Mouse (Mus musculus) forebrain, embryonic 10.5 days (tissue): ENCODE data around the gene Il17rb. TPM values are rescaled to one million over a fixed set of nuclear protein-coding genes. Genes with fewer than 3 reads are reported as not detected.

ENCODE experiments used
- DNase-seq: peaks from one replicate; pipeline ENCODE4 v3.0.0-alpha.2; 2017; ENCODE audit warnings: low spot score; ENCODE audit errors: extremely low spot score
- H3K27ac ChIP-seq: fragments of 300-500 bp; sonication (generic); 2 replicates; pipeline ENCODE4 v1.5.1; 2016; ENCODE audit warnings: mild to moderate bottlenecking
- H3K27me3 ChIP-seq: fragments of 300-500 bp; sonication (generic); 2 replicates; pipeline ENCODE4 v1.6.1; 2016; ENCODE audit warnings: mild to moderate bottlenecking; ENCODE audit not compliant: poor library complexity, severe bottlenecking
- H3K36me3 ChIP-seq: fragments of 300-500 bp; sonication (generic); replicated peaks from 2 replicates; pipeline ENCODE4 v1.6.1; 2016; ENCODE audit warnings: mild to moderate bottlenecking, moderate library complexity
- H3K4me1 ChIP-seq: fragments of 300-500 bp; sonication (generic); 2 replicates; pipeline ENCODE4 v1.6.1; 2016
- H3K4me3 ChIP-seq: fragments of 300-500 bp; sonication (generic); 2 replicates; pipeline ENCODE4 v1.5.1; 2016; ENCODE audit warnings: mild to moderate bottlenecking, moderate library complexity
- H3K9me3 ChIP-seq: fragments of 300-500 bp; sonication (generic); 2 replicates; pipeline ENCODE4 v1.6.1; 2016; ENCODE audit warnings: mild to moderate bottlenecking, moderate library complexity
- WGBS: fragments of 180-500 bp; shearing (Covaris S2); methylation state at CpG from one replicate; pipeline ENCODE4 v1.1.7; 2016; 5-methylcytosine and 5-hydroxymethylcytosine counted together
- microRNA-seq: library from miRNA; unstranded; fragments of <30 nt; microRNA quantifications from one replicate; pipeline ENCODE4, GENCODE M21; 2017
- polyA plus RNA-seq: library from polyadenylated mRNA; unstranded; fragments of >200 nt; fragmentation: Nextera tagmentation; extraction: Ambion mirVana; gene quantifications from 2 replicates; pipeline ENCODE4 v1.2.1, GENCODE M21; 2016

The Il17rb gene
- polyA plus RNA-seq, 1 experiment from 2014 or later = 0.76 TPM

DNA sequence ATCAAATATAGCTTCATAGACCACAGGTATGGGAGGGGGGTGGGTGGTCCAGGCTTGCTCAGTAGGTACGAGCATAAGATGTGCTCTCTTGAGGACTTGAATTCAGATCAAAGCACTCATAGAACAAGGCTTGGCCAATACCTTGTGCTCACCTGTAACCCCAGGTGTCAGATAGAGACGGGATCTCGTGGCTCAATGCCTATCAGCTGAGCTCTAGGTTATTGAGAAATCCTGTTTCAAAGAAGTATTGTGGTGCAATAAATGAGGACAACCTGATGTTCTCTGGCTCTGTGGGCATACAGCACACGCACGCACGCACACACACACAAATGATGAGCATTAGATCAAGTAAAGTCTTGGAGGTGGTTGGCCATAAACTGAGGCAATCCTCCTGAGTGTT lies 31.8 kb downstream of the Il17rb start:
- no peak for DNase-seq
- Histone ChIP-seq H3K9me3 (peaks cover 12% of the 10 kb centered on the region; the same call in 1 of the 2 replicates), H3K36me3 (peaks cover 72% of the 10 kb centered on the region), H3K27ac (no peak overlapping the region), H3K4me1 (peaks cover 11% of the 10 kb centered on the region), H3K27me3 (no peaks in the 10 kb centered on the region), H3K4me3 (no peak overlapping the region)
- 90% methylated on average over 6 of the region's 6 CpGs for WGBS

DNA sequence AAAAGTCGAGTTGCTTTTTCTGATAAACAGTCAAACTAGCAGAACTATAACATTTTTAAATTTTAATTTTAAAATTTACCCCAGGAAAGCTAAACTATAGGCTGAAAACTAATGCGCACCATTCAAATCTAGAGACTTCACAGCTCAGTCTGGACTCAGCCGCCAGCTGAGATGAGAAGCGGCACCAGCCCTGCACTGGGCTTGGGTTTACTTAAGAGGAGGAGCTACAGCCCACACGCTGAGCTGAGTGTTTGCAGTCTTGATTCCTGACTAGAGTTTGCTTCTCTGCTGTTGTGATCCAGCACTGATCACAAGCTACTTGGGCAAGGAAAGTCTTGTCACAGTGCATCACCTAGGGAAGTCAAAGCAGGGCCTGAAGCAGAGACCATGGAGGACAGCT lies 36.7 kb downstream of the Il17rb start:
- WGBS = 92% methylated on average over 5 of the region's 5 CpGs

DNA sequence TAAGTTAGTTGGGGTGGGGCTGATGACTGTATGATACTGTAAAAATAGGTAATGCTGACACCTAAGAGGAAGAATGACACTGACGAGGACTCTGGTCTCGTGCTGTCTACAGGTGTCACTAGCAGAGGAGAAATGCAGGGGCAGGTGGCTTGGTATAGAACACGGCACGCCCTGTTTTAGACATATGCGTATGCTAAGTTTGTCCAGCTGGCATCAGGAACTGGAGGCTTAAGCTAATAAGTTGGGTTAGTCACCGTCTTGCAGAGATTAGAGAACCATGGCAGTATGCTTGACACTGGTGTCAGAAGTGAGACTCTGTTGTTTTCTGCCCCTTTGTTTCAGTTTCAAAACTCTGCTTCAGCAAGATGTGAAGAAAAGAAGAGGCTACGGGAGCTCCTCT lies 37.2 kb downstream of the Il17rb start:
- Histone ChIP-seq H3K4me3 (no peak overlapping the region), H3K36me3 (peaks cover 64% of the 10 kb centered on the region), H3K27me3 (no peaks in the 10 kb centered on the region), H3K27ac (no peak overlapping the region), H3K4me1 (peaks cover 22% of the 10 kb centered on the region), H3K9me3 (no peaks in the 10 kb centered on the region)
- WGBS = 93% methylated on average over 7 of the region's 7 CpGs
- no peak for DNase-seq

More for the DNA sequence above, 36.7 kb downstream of the Il17rb start:
- Histone ChIP-seq H3K36me3 (peaks cover 66% of the 10 kb centered on the region), H3K9me3 (no peaks in the 10 kb centered on the region), H3K27ac (no peak overlapping the region), H3K4me3 (no peak overlapping the region), H3K27me3 (no peaks in the 10 kb centered on the region), H3K4me1 (peaks cover 21% of the 10 kb centered on the region)
- no peak for DNase-seq

DNA sequence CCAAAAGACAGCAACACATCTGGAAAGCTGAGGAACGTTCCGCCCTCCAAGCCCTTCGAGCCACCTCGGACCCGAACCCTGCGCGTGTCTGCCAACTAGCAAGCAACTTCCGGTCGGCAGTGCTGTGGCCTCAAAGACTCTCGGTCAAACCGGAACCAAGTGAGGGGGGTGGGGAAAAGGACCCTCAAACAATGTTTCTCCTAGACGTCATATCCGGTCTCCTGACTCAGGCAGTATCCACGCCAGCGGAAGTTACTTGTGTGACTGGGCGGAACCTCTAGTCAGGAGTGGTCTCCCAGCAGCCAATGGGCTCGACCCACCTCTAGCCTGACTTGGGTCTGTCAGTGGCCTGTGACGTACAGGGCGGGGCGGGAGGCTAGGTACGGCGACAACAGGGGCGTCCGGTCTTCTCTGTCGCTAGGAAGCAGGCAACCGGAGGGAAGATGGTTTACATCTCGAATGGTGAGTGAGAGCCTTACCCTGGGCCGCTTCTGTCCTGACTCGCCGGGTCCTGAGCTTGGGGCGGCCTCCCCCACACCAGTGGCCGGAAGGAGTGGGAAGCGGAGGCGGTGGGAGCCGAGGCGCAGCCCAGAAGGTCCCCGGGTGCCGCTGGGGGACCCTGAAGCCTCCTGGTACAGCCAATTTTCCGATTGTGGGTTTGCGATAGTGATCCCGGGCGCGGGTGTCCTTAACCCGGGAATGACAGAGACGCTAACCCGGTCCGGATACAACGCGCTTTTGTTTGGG lies 40.4 kb downstream of the Il17rb start, which contains the start of gene Selenok:
Gene Selenok (plus strand): TSS at position 234 of the 747 bp plus-strand sequence.
- under 1% methylated on average over 49 of the region's 49 CpGs for WGBS

DNA sequence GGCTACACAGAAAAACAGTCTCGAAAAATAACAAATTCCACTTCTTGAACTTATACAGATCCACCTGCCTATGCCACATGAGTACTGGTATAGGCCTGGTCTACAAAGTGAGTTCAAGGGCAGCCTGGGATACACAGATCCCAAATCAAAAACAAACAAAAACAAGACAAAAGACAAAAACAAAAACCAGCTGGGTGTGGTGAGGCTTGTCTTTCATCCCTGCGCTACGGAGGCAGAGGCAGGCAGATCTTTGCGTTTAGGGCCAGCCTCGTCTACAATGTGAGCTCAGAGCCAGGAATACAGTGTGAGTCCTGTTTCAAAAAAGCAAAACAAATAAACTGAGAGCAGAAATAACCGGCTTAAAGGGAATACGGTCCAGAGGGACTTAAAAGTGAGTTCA lies 41.1 kb downstream of the Il17rb start:
- peaks cover 26% of the 10 kb centered on the region for H3K36me3 ChIP-seq
- DNase-seq = no peak
- H3K27me3 ChIP-seq = no peaks in the 10 kb centered on the region
- H3K4me1 ChIP-seq = peaks cover 22% of the 10 kb centered on the region
- H3K4me3 ChIP-seq = peak overlapping the region; percentile 72
- WGBS = 64% methylated on average over 7 of the region's 7 CpGs
- no peaks in the 10 kb centered on the region for H3K9me3 ChIP-seq
- H3K27ac ChIP-seq = peak overlapping the region; percentile 92

More for the DNA sequence above, 40.4 kb downstream of the Il17rb start, which contains the start of gene Selenok:
- DNase-seq = peak; percentile 97
- peaks cover 22% of the 10 kb centered on the region for H3K4me1 ChIP-seq
- peak within 1 kb of the TSS; percentile 92 for H3K27ac ChIP-seq
- H3K36me3 ChIP-seq = peaks cover 32% of the 10 kb centered on the region
- H3K9me3 ChIP-seq = no peaks in the 10 kb centered on the region
- H3K4me3 ChIP-seq = peak within 1 kb of the TSS; percentile 72
- H3K27me3 ChIP-seq = no peaks in the 10 kb centered on the region

DNA sequence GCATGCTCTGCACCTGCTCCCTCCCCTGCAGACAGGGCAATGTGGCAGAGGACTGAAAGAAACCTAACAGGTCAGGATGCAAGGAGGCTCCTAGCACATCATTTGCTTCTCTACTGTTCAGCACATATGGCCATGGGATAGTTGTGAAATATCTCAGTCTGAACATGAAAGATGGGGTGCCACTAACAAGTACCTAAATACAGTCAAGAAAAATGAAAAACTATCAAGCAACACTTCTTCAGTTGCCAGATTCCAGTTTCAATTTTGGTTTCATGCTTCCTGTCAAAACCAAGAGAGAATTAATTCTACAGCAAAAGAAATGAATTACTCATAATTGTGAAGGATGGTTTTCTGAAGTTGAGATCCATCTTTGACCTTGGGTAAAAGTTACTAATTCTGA lies 51.3 kb downstream of the Il17rb start:
- no peaks in the 10 kb centered on the region for H3K9me3 ChIP-seq
- no peaks in the 10 kb centered on the region for H3K27me3 ChIP-seq
- no peak for DNase-seq
- no peak overlapping the region for H3K27ac ChIP-seq
- H3K4me3 ChIP-seq = no peak overlapping the region
- H3K36me3 ChIP-seq = no peaks in the 10 kb centered on the region
- H3K4me1 ChIP-seq = no peaks in the 10 kb centered on the region

DNA sequence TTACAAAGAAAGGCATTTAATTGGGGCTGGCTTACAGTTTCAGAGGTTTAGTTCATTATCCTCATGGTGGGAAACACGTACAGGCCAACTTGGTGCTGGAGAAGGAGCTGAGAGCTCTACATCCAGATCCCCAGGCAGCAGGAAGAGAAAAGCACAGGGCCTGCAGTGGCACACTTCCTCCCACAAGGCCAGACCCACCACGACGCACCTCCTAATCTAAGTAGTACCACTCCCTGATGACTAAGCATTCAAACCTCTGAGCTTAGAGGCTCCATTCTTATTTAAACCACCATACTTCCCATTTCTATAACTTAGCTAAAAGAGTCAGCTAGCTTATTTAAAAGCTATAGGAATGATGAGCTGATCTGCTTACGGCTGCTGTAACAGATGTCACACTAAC lies 57.9 kb downstream of the Il17rb start:
- H3K27me3 ChIP-seq = no peaks in the 10 kb centered on the region
- H3K4me1 ChIP-seq = no peaks in the 10 kb centered on the region
- no peak for DNase-seq
- H3K9me3 ChIP-seq = no peaks in the 10 kb centered on the region; the same call in 1 of the 2 replicates
- 88% methylated on average over 4 of the region's 4 CpGs for WGBS
- H3K36me3 ChIP-seq = no peaks in the 10 kb centered on the region
- no peak overlapping the region for H3K4me3 ChIP-seq
- no peak overlapping the region for H3K27ac ChIP-seq

DNA sequence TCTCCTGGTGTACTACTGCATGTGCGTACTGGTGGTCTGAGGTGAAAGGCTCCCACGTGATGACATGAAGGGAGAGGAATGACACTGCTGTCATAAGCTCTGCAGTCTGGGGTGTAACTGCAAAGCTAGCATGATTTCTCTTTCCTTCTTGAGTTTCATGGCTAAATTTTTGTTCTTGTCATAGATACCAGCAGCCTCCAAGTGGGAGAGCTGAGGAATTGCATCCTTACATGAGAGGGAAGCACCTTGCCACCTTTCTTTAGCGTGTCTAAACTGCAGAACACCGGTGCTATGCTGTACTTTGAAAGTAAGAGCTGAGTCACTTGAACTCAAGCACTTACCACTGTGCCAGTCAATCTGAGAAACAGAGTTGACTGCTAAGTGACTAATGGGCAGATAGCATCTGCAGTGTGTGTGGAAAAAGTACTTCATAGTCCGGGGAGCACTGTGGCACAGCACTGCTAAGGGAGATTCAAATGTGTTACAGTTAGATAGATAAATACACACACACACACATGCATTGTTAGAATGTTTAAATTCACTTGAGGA lies 61.9 kb downstream of the Il17rb start:
- Histone ChIP-seq H3K4me3 (no peak overlapping the region), H3K4me1 (no peaks in the 10 kb centered on the region), H3K9me3 (no peaks in the 10 kb centered on the region; the same call in 1 of the 2 replicates), H3K27me3 (peaks cover 2% of the 10 kb centered on the region; the same call in 1 of the 2 replicates), H3K36me3 (no peaks in the 10 kb centered on the region), H3K27ac (no peak overlapping the region)
- WGBS = 77% methylated on average over 5 of the region's 5 CpGs
- no peak for DNase-seq

Small RNAs within 50 kb of the gene (microRNA-seq; reads per million reads assigned to microRNA genes)
- gene Mir6947 = 1.2 reads per million

Other genes with a start within 250 kb of the Il17rb start
- gene Selenok, start 40.6 kb downstream of the Il17rb start, polyA plus RNA-seq = 248 and 266 TPM in 2 replicates
- gene Actr8, start 30.6 kb downstream of the Il17rb start, polyA plus RNA-seq = 83.3 and 85.4 TPM in 2 replicates
- gene Chdh, start 127 bp upstream of the Il17rb start, polyA plus RNA-seq = not detected in 2 replicates